Comparison of ENCODE assay signal across 12 mouse cellular contexts in genomic region chr13:11874852-11875251, GRCm38 (mm10).
DNase-seq lines count a peak whose midpoint lies in the region; ATAC-seq and TF ChIP-seq lines count a peak whose summit lies in the region.
"Had no signal": no experiment of that assay in that cellular context is flagged by ENCODE, and none has a peak within 500 bp of the region (broad histone marks: within the 10 kb centered on the region; RNA-seq: fewer than 3 reads in every experiment).

No protein-coding gene starts in this region.

- peak; percentile 62 for TF ChIP-seq CTCF in heart, adult 2 months (IDR thresholded peaks at IDR 0.05)
- TF ChIP-seq CTCF in testis, adult 2 months (IDR thresholded peaks at IDR 0.05; ENCODE audit: control insufficient read depth, insufficient read depth, insufficient replicate concordance, low read depth, low read length) = peak; percentile 59; the same call in 1 of the 2 replicates
- peak; percentile 64 for TF ChIP-seq CTCF in stomach, postnatal 0 days (IDR thresholded peaks at IDR 0.05; ENCODE audit: low read depth)

- no peaks in the 10 kb centered on the region for H3K9me3 ChIP-seq in heart, embryonic 11.5 days (replicated peaks; ENCODE audit: control insufficient read depth, low read length)
- no peaks in the 10 kb centered on the region for H3K9me3 ChIP-seq in stomach, postnatal 0 days (ENCODE audit: control insufficient read depth, low read length)
- H3K9me3 ChIP-seq: forebrain, embryonic 10.5 days; stomach, embryonic 15.5 days had no signal

- H3K27ac ChIP-seq in heart, adult 2 months = no peak overlapping the region
- no peak overlapping the region for H3K27ac ChIP-seq in heart, embryonic 11.5 days (ENCODE audit: low read depth, low read length)
- H3K27ac ChIP-seq in testis, adult 2 months (ENCODE audit: control insufficient read depth, insufficient read depth, low read depth, low read length) = no peak overlapping the region
- H3K27ac ChIP-seq in stomach, postnatal 0 days (replicated peaks) = no peak overlapping the region
- H3K27ac ChIP-seq: forebrain, embryonic 10.5 days; stomach, embryonic 15.5 days had no signal

- H3K4me2 ChIP-seq in heart, embryonic 11.5 days = no peak overlapping the region
- H3K4me2 ChIP-seq in stomach, postnatal 0 days (replicated peaks; ENCODE audit: low read depth) = no peak overlapping the region
- H3K4me2 ChIP-seq: stomach, embryonic 15.5 days had no signal

- 3% methylated on average over 1 of the region's 1 CpGs for WGBS in heart, adult 2 months
- WGBS in heart, embryonic 11.5 days (ENCODE audit: insufficient replicate concordance) = 10% methylated on average over 1 of the region's 1 CpGs
- 4% methylated on average over 1 of the region's 1 CpGs for WGBS in stomach, postnatal 0 days

- no peak overlapping the region for H3K9ac ChIP-seq in heart, adult 2 months (ENCODE audit: low read depth, low read length)
- H3K9ac ChIP-seq in heart, embryonic 11.5 days (ENCODE audit: low read depth, low read length) = no peak overlapping the region
- no peak overlapping the region for H3K9ac ChIP-seq in stomach, postnatal 0 days (ENCODE audit: low read length)
- H3K9ac ChIP-seq: stomach, embryonic 15.5 days had no signal

- intact Hi-C loops in heart, adult 2 months (cut with DNase I) = no loop called here

- H3K4me1 ChIP-seq in heart, adult 2 months (ENCODE audit: control insufficient read depth, insufficient read depth, low read length) = no peaks in the 10 kb centered on the region; the same call in 1 of the 2 replicates
- H3K4me1 ChIP-seq in heart, embryonic 11.5 days (ENCODE audit: control insufficient read depth, insufficient read depth, low read length) = peaks cover 5% of the 10 kb centered on the region; the same call in 1 of the 2 replicates
- no peaks in the 10 kb centered on the region for H3K4me1 ChIP-seq in testis, adult 2 months (ENCODE audit: control insufficient read depth, insufficient read depth, low read length)
- H3K4me1 ChIP-seq in stomach, postnatal 0 days (replicated peaks; ENCODE audit: control insufficient read depth, insufficient read depth) = no peaks in the 10 kb centered on the region
- H3K4me1 ChIP-seq: forebrain, embryonic 10.5 days; stomach, embryonic 15.5 days had no signal

- peaks cover 10% of the 10 kb centered on the region for H3K36me3 ChIP-seq in heart, adult 2 months (ENCODE audit: control insufficient read depth, insufficient read depth, low read length)
- H3K36me3 ChIP-seq in heart, embryonic 11.5 days (ENCODE audit: control insufficient read depth, insufficient read depth, low read length) = peaks cover 2% of the 10 kb centered on the region; the same call in 1 of the 2 replicates
- no peaks in the 10 kb centered on the region for H3K36me3 ChIP-seq in testis, adult 2 months (ENCODE audit: control insufficient read depth, insufficient read depth, low read length)
- no peaks in the 10 kb centered on the region for H3K36me3 ChIP-seq in stomach, postnatal 0 days (ENCODE audit: control insufficient read depth, insufficient read depth, low read length)
- H3K36me3 ChIP-seq: forebrain, embryonic 10.5 days; stomach, embryonic 15.5 days had no signal

- DNase-seq in heart, adult 2 months = no peak
- DNase-seq in testis, postnatal 10 days (ENCODE audit: low spot score) = no peak
- DNase-seq in embryo, embryonic 11 days = peak; percentile 9
- peak; percentile 16 for DNase-seq in stomach, postnatal 0 days (ENCODE audit: low spot score)
- no peak for DNase-seq in right cerebral cortex, postnatal 25 days
- DNase-seq in urinary bladder, postnatal 14 days (ENCODE audit: low spot score) = no peak
- DNase-seq: gastrocnemius, postnatal 25 days; kidney, adult 18-20 months had no signal

- no peaks in the 10 kb centered on the region for H3K27me3 ChIP-seq in heart, adult 2 months (ENCODE audit: control insufficient read depth, insufficient read depth, low read length)
- no peaks in the 10 kb centered on the region for H3K27me3 ChIP-seq in heart, embryonic 11.5 days (ENCODE audit: control insufficient read depth, insufficient read depth, low read length)
- H3K27me3 ChIP-seq in testis, adult 2 months (ENCODE audit: control insufficient read depth, insufficient read depth, low read length) = no peaks in the 10 kb centered on the region
- H3K27me3 ChIP-seq in stomach, postnatal 0 days (ENCODE audit: control insufficient read depth, insufficient read depth, low read length) = no peaks in the 10 kb centered on the region
- H3K27me3 ChIP-seq: stomach, embryonic 15.5 days had no signal

- no peak overlapping the region for H3K4me3 ChIP-seq in heart, adult 2 months
- H3K4me3 ChIP-seq in heart, embryonic 11.5 days (ENCODE audit: low read depth, low read length) = no peak overlapping the region
- H3K4me3 ChIP-seq in testis, adult 2 months (ENCODE audit: control insufficient read depth, low read depth, low read length) = no peak overlapping the region
- no peak overlapping the region for H3K4me3 ChIP-seq in stomach, postnatal 0 days (ENCODE audit: low read depth, low read length)
- H3K4me3 ChIP-seq: forebrain, embryonic 10.5 days; stomach, embryonic 15.5 days had no signal

- no peak for TF ChIP-seq EP300 in heart, adult 2 months (IDR thresholded peaks at IDR 0.05; ENCODE audit: insufficient read depth, low read depth, low read length)
- TF ChIP-seq EP300 in stomach, postnatal 0 days (optimal IDR thresholded peaks at IDR 0.05) = no peak

- H3K79me2 ChIP-seq in heart, adult 2 months (replicated peaks; ENCODE audit: control insufficient read depth, insufficient read depth, low read length) = no peaks in the 10 kb centered on the region

- no peak for ATAC-seq in heart, embryonic 11.5 days (replicated peaks; ENCODE audit: insufficient number of reproducible peaks, low FRiP score, low TSS enrichment)
- ATAC-seq in stomach, postnatal 0 days (ENCODE audit: low FRiP score, low TSS enrichment) = no peak

- no peak for TF ChIP-seq POLR2A in heart, adult 2 months (IDR thresholded peaks at IDR 0.05; ENCODE audit: insufficient read depth, low read depth, low read length)
- TF ChIP-seq POLR2A in testis, adult 2 months (IDR thresholded peaks at IDR 0.05; ENCODE audit: control insufficient read depth, low read depth, low read length) = no peak

Comparison
In these comparisons a context has a peak if more than half of its experiments do, and no peak if none do; other contexts are left out.
1. DNase-seq: peak in embryo, embryonic 11 days (single experiment) and stomach, postnatal 0 days (single experiment); none in heart, adult 2 months (0 of 2), testis, postnatal 10 days (single experiment), right cerebral cortex, postnatal 25 days (single experiment) and urinary bladder, postnatal 14 days (single experiment).
2. Peak in every context shown above with its lines, with median percentiles within 50 percentile points of each other: CTCF ChIP-seq.